Comparison of ENCODE assay signal across 8 mouse cellular contexts in the genomic region with DNA sequence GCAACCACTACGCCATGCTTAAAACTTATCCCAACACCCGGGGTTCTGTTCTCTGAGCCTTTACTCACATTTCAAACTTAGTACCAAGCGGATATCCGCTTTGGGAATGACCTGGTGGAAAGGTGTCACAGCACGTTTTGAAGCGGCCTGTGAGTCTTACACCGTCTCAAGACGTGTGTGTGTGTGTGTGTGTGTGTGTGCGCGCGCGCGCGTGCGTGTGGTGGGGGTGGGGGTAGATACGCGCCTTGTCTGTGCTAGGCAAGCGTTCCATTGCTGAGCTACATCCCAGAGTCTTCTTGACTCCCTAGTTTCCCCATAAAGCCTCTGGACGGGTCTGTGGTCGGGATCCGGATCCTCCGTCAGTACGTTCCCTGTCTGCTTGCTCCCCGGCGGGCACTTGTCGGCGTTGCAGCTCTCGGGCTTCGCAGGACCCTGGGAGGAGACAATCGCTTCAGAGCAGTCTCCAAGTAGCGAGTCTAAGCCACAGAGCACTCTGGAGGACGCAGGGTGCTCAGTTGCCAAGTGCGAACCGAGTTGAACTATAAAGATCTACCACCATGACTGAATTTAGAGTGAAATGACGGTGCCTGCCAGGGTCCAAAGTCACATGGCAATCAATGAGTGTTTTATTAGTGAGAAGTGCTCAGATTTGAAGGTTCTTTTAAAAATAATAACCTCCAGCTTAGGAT. TPM values are rescaled to one million over a fixed set of nuclear protein-coding genes. Genes with fewer than 3 reads are reported as not detected.
DNase-seq lines count a peak whose midpoint lies in the region; ATAC-seq lines count a peak whose summit lies in the region.

No protein-coding gene starts in this region.

- peak; percentile 88 for DNase-seq in CD4-positive, CD25-positive, alpha-beta regulatory T cell, adult 2 months (ENCODE audit: low read depth, low spot score)
- peak; percentile 70 for DNase-seq in adipocyte (ENCODE audit: low spot score)
- DNase-seq in embryo, embryonic 9.5 days (ENCODE audit: extremely low spot score): peak; percentile 83
- peak; percentile 64 to 80 for DNase-seq in kidney, postnatal 36 days
- DNase-seq in right cerebral cortex, postnatal 10 days (ENCODE audit: low spot score in 2 of 2): peak; percentile 78 to 79
- DNase-seq in yolk sac, embryonic 10.5 days (ENCODE audit: low spot score): peak; percentile 86

- under 1% methylated on average over 35 of the region's 35 CpGs for WGBS in heart, embryonic 16.5 days
- WGBS in lung, embryonic 15.5 days: under 1% methylated on average over 35 of the region's 35 CpGs

- H3K4me2 ChIP-seq in heart, embryonic 16.5 days (ENCODE audit: low read depth, low read length): peak overlapping the region; percentile 98
- peak overlapping the region; percentile 86 for H3K4me2 ChIP-seq in lung, embryonic 15.5 days

- peaks cover 20% of the 10 kb centered on the region for H3K36me3 ChIP-seq in heart, embryonic 16.5 days (ENCODE audit: control insufficient read depth, insufficient read depth)
- peaks cover 27% of the 10 kb centered on the region for H3K36me3 ChIP-seq in lung, embryonic 15.5 days

- peak overlapping the region; percentile 98 for H3K9ac ChIP-seq in heart, embryonic 16.5 days (ENCODE audit: low read length)
- peak overlapping the region; percentile 91 for H3K9ac ChIP-seq in lung, embryonic 15.5 days

- ATAC-seq in heart, embryonic 16.5 days (replicated peaks; ENCODE audit: extremely low read depth, insufficient read depth, low FRiP score): no peak; the same call in 1 of the 2 replicates
- ATAC-seq in lung, embryonic 15.5 days (ENCODE audit: borderline replicate concordance, extremely low read depth, low FRiP score, low TSS enrichment): 0 out of 2 replicates have a peak, but pooled peaks have one; percentile 4

- no peaks in the 10 kb centered on the region for H3K9me3 ChIP-seq in heart, embryonic 16.5 days (replicated peaks; ENCODE audit: control insufficient read depth, low read length)
- no peaks in the 10 kb centered on the region for H3K9me3 ChIP-seq in lung, embryonic 15.5 days

- H3K4me3 ChIP-seq in heart, embryonic 16.5 days (ENCODE audit: low read length): peak overlapping the region; percentile 89
- peak overlapping the region; percentile 89 for H3K4me3 ChIP-seq in lung, embryonic 15.5 days

- peak overlapping the region; percentile 100 for H3K27ac ChIP-seq in heart, embryonic 16.5 days (ENCODE audit: low read length)
- H3K27ac ChIP-seq in lung, embryonic 15.5 days: peak overlapping the region; percentile 100

- H3K27me3 ChIP-seq in heart, embryonic 16.5 days (ENCODE audit: control insufficient read depth, insufficient read depth, low read length): no peaks in the 10 kb centered on the region
- no peaks in the 10 kb centered on the region for H3K27me3 ChIP-seq in lung, embryonic 15.5 days

- peaks cover 28% of the 10 kb centered on the region for H3K4me1 ChIP-seq in heart, embryonic 16.5 days (ENCODE audit: control insufficient read depth, insufficient read depth, low read length)
- peaks cover 41% of the 10 kb centered on the region for H3K4me1 ChIP-seq in lung, embryonic 15.5 days

RNA-seq across cellular contexts. Expression of a gene that starts 1.2 kb away (rescaled TPM):
- 135 and 139 TPM in 2 replicates for polyA plus RNA-seq in heart, embryonic 16.5 days (2015; fragmentation: Nextera tagmentation; extraction: Ambion mirVana)
- 254 and 264 TPM in 2 replicates for polyA plus RNA-seq in lung, embryonic 15.5 days (2015; fragmentation: Nextera tagmentation; extraction: Ambion mirVana)

RNA-seq across cellular contexts. Expression of a gene that starts 15.5 kb away (rescaled TPM):
- polyA plus RNA-seq in heart, embryonic 16.5 days (2015; fragmentation: Nextera tagmentation; extraction: Ambion mirVana): 281 and 288 TPM in 2 replicates
- polyA plus RNA-seq in lung, embryonic 15.5 days (2015; fragmentation: Nextera tagmentation; extraction: Ambion mirVana): 154 and 162 TPM in 2 replicates

RNA-seq across cellular contexts. Expression of a gene that starts 20.8 kb away (rescaled TPM):
- 5.8 and 11.1 TPM in 2 replicates for polyA plus RNA-seq in heart, embryonic 16.5 days (2015; fragmentation: Nextera tagmentation; extraction: Ambion mirVana)
- 7.1 and 8.8 TPM in 2 replicates for polyA plus RNA-seq in lung, embryonic 15.5 days (2015; fragmentation: Nextera tagmentation; extraction: Ambion mirVana)

RNA-seq across cellular contexts. Expression of a gene that starts 24.1 kb away (rescaled TPM):
- 12.3 and 17.4 TPM in 2 replicates for polyA plus RNA-seq in heart, embryonic 16.5 days (2015; fragmentation: Nextera tagmentation; extraction: Ambion mirVana)
- 6.7 and 9.2 TPM in 2 replicates for polyA plus RNA-seq in lung, embryonic 15.5 days (2015; fragmentation: Nextera tagmentation; extraction: Ambion mirVana)

RNA-seq across cellular contexts. Expression of a gene that starts 42.2 kb away (rescaled TPM):
- polyA plus RNA-seq in heart, embryonic 16.5 days (2015; fragmentation: Nextera tagmentation; extraction: Ambion mirVana): 34.7 and 41.0 TPM in 2 replicates
- polyA plus RNA-seq in lung, embryonic 15.5 days (2015; fragmentation: Nextera tagmentation; extraction: Ambion mirVana): 36.9 and 38.7 TPM in 2 replicates
